8 mouse cellular contexts compared by ENCODE assay signal in the genomic region with DNA sequence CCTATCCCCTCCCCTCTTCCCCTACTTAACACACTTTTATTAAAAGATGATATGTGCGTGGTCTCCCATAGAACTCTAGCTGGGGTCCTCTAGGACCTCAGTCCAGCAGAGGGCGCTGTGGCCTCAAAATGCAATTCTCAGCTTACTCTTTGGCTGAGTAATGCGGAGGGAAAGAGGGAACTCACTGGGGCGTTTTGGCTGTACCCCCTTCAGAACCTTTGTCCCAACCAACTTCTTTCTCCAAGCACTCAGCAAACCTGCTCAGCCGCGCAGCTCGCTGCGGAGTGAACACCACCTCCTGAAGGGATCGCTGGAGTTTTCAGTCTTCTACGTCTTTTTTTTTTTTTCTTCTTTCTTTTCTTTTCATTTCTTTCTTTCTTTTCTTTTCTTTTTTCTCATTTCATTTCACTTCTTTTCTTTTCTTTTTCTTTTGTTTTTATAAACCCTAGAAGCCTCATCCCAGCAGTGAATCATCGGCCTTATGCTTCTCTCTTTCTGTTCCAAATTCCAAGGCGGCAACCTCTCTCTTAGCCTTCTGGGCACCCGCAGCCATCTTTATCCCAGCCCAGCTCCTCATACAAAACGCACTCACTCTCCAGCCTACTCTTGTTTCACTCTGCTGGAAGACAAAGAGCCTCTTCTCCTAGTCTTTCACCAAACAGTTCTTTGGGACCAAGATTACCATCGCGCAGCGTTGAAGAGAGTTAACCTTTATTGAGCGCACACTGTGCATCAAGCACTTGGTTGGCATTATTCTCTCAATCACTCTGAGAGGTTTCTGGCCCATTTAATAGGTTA. TPM values are rescaled to one million over a fixed set of nuclear protein-coding genes. Genes with fewer than 3 reads are reported as not detected.
DNase-seq lines count a peak whose midpoint lies in the region; ATAC-seq and TF ChIP-seq lines count a peak whose summit lies in the region.

No protein-coding gene starts in this region.

- H3K4me3 ChIP-seq in MEL (ENCODE audit: control insufficient read depth in 1 of 2, insufficient read depth in 1 of 2, low read depth in 2 of 2, low read length in 2 of 2): peak overlapping the region; percentile 51 to 59
- H3K4me3 ChIP-seq in forebrain, embryonic 16.5 days (replicated peaks; ENCODE audit: low read length): peak overlapping the region; percentile 38
- peak overlapping the region; percentile 50 for H3K4me3 ChIP-seq in lung, embryonic 16.5 days (ENCODE audit: low read length)

- no peaks in the 10 kb centered on the region; the same call in 1 of the 2 replicates for H3K79me2 ChIP-seq in MEL (ENCODE audit: control insufficient read depth, insufficient read depth, low read length, poor library complexity)

- peaks cover 5 to 12% of the 10 kb centered on the region in 2 experiments for H3K4me1 ChIP-seq in MEL (ENCODE audit: control insufficient read depth in 1 of 2, insufficient read depth in 2 of 2, low read length in 2 of 2)
- no peaks in the 10 kb centered on the region for H3K4me1 ChIP-seq in forebrain, embryonic 16.5 days (replicated peaks; ENCODE audit: control insufficient read depth, insufficient read depth, low read length)
- peaks cover 6% of the 10 kb centered on the region; the same call in 1 of the 2 replicates for H3K4me1 ChIP-seq in lung, embryonic 16.5 days (replicated peaks; ENCODE audit: control insufficient read depth, insufficient read depth, low read length)

- H3K36me3 ChIP-seq in MEL (ENCODE audit: control insufficient read depth in 1 of 2, insufficient read depth in 2 of 2, low read length in 2 of 2): peaks cover 0 to 11% of the 10 kb centered on the region in 2 experiments; a peak in 2 of 4 replicates
- H3K36me3 ChIP-seq in forebrain, embryonic 16.5 days (ENCODE audit: control insufficient read depth, insufficient read depth): no peaks in the 10 kb centered on the region
- no peaks in the 10 kb centered on the region for H3K36me3 ChIP-seq in lung, embryonic 16.5 days (ENCODE audit: control insufficient read depth, insufficient read depth, low read length)

- peak in 1 of 2 experiments; percentile 52; a peak in 2 of 4 replicates for TF ChIP-seq POLR2A in MEL (IDR thresholded peaks at IDR 0.05; ENCODE audit: control insufficient read depth in 1 of 2, insufficient read depth in 1 of 2, low read depth in 1 of 2, low read length in 2 of 2, poor library complexity in 1 of 2)

- no peaks in the 10 kb centered on the region for H3K9me3 ChIP-seq in MEL (replicated peaks; ENCODE audit: insufficient read depth, low read length)
- H3K9me3 ChIP-seq in forebrain, embryonic 16.5 days (ENCODE audit: control insufficient read depth, low read length): no peaks in the 10 kb centered on the region
- no peaks in the 10 kb centered on the region for H3K9me3 ChIP-seq in lung, embryonic 16.5 days (ENCODE audit: control insufficient read depth, low read length)

- peak; percentile 72 for ATAC-seq in forebrain, embryonic 16.5 days
- peak; percentile 88 for ATAC-seq in lung, embryonic 16.5 days (ENCODE audit: low read depth)

- DNase-seq in MEL (ENCODE audit: low read depth, low spot score): peak; percentile 96
- DNase-seq in cerebellum, adult 18-20 months: peak; percentile 85 to 88
- DNase-seq in heart, postnatal 36 days: peak; percentile 87 to 95
- peak; percentile 50 to 82 for DNase-seq in layer of hippocampus, adult 8-10 months (ENCODE audit: low spot score in 2 of 2)
- DNase-seq in ovary, adult 18-20 months (ENCODE audit: low spot score): peak; percentile 56
- DNase-seq in thymus, postnatal 0 days (ENCODE audit: low spot score): peak; percentile 82

- TF ChIP-seq EP300 in MEL (IDR thresholded peaks at IDR 0.05; ENCODE audit: low read depth in 1 of 2, low read length in 2 of 2): no peak

- intact Hi-C loops in heart, postnatal 36 days (cut with DNase I): loop anchor here (1.0 kb wide), 1 partner anchor 78 kb away; no protein-coding TSS in a partner anchor

- peak overlapping the region; percentile 76 for H3K9ac ChIP-seq in MEL (ENCODE audit: control insufficient read depth, low read depth, low read length, poor library complexity, severe bottlenecking)
- 0 out of 2 replicates have a peak overlapping the region, but pooled peaks have one; percentile 24 for H3K9ac ChIP-seq in forebrain, embryonic 16.5 days (replicated peaks; ENCODE audit: low read depth, low read length)
- H3K9ac ChIP-seq in lung, embryonic 16.5 days (ENCODE audit: low read length): peak overlapping the region; percentile 65

- 4% methylated on average over 18 of the region's 18 CpGs for WGBS in forebrain, embryonic 16.5 days
- WGBS in lung, embryonic 16.5 days: 13% methylated on average over 18 of the region's 18 CpGs

- H3K27me3 ChIP-seq in MEL (ENCODE audit: control insufficient read depth in 1 of 2, insufficient read depth in 2 of 2, low read length in 2 of 2): no peaks in the 10 kb centered on the region
- no peaks in the 10 kb centered on the region for H3K27me3 ChIP-seq in forebrain, embryonic 16.5 days (replicated peaks; ENCODE audit: control insufficient read depth, insufficient read depth, low read length)
- H3K27me3 ChIP-seq in lung, embryonic 16.5 days (ENCODE audit: control insufficient read depth, insufficient read depth, low read depth, low read length): no peaks in the 10 kb centered on the region

- peak overlapping the region; percentile 26; the same call in 1 of the 2 replicates for H3K27ac ChIP-seq in MEL (ENCODE audit: control insufficient read depth, low read depth, low read length)
- H3K27ac ChIP-seq in forebrain, embryonic 16.5 days (ENCODE audit: low read length): no peak overlapping the region
- H3K27ac ChIP-seq in lung, embryonic 16.5 days (ENCODE audit: low read length): peak overlapping the region; percentile 47

- peak; percentile 64 for TF ChIP-seq RAD21 in MEL (IDR thresholded peaks at IDR 0.05; ENCODE audit: low read depth, low read length)

- TF ChIP-seq CTCF in MEL (IDR thresholded peaks at IDR 0.05 in 2 of 3, conservative IDR thresholded peaks at IDR 0.05 in 1 of 3; ENCODE audit: control insufficient read depth in 1 of 3, insufficient read depth in 1 of 3, low read depth in 2 of 3, low read length in 3 of 3, poor library complexity in 1 of 3, severe bottlenecking in 1 of 3): peak; percentile 72 to 97 (median 91)

- H3K4me2 ChIP-seq in forebrain, embryonic 16.5 days (ENCODE audit: low read length): peak overlapping the region; percentile 60
- peak overlapping the region; percentile 66 for H3K4me2 ChIP-seq in lung, embryonic 16.5 days (ENCODE audit: low read depth, low read length)

TF ChIP-seq in MEL, 35 proteins besides CTCF, POLR2A, EP300 and RAD21 (continues in another document):
- TF ChIP-seq ZC3H11A (IDR thresholded peaks at IDR 0.05; ENCODE audit: low read depth, low read length) (peak; percentile 29; the same call in 1 of the 2 replicates), MYC (IDR thresholded peaks at IDR 0.05; ENCODE audit: low read depth, low read length) (0 out of 2 replicates have a peak, but pooled peaks have one; percentile 26), JUND (IDR thresholded peaks at IDR 0.05; ENCODE audit: low read depth, low read length) (no peak), TCF12 (IDR thresholded peaks at IDR 0.05; ENCODE audit: low read depth, low read length) (no peak), MAX (IDR thresholded peaks at IDR 0.05; ENCODE audit: low read length) (peak; percentile 49; the same call in 1 of the 2 replicates), TBP (IDR thresholded peaks at IDR 0.05; ENCODE audit: low read depth, low read length) (peak; percentile 92), MEF2A (IDR thresholded peaks at IDR 0.05; ENCODE audit: extremely low read depth, insufficient replicate concordance, low read depth, low read length, poor library complexity, severe bottlenecking) (no peak), RCOR1 (IDR thresholded peaks at IDR 0.05; ENCODE audit: low read depth, low read length) (no peak), MAZ (IDR thresholded peaks at IDR 0.05; ENCODE audit: low read depth, low read length) (no peak), SMC3 (IDR thresholded peaks at IDR 0.05; ENCODE audit: low read depth, low read length) (peak; percentile 72), ZNF384 (IDR thresholded peaks at IDR 0.05; ENCODE audit: low read depth, low read length) (peak; percentile 24; the same call in 1 of the 2 replicates), SIN3A (IDR thresholded peaks at IDR 0.05; ENCODE audit: low read length) (0 out of 2 replicates have a peak, but pooled peaks have one; percentile 5), HCFC1 (IDR thresholded peaks at IDR 0.05; ENCODE audit: low read depth, low read length) (0 out of 2 replicates have a peak, but pooled peaks have one; percentile 47)

RNA-seq across cellular contexts. Expression of gene Gm11627, which starts 6.2 kb away (rescaled TPM):
- total RNA-seq in MEL (2012; rRNA removed): 0.33 and 0.35 TPM in 2 replicates
- polyA plus RNA-seq in MEL (2012; ENCODE audit: insufficient read depth in 1 of 2, insufficient read length in 2 of 2, low read depth in 1 of 2, low replicate concordance in 2 of 2, missing spikeins in 1 of 2): under 1 TPM in 1 of 2 experiments, not detected in 1; 0.13 TPM
- 6.4 and 8.3 TPM in 2 replicates for polyA plus RNA-seq in forebrain, embryonic 16.5 days (2015; fragmentation: Nextera tagmentation; extraction: Ambion mirVana)
- total RNA-seq in heart, postnatal 36 days (2021): 1 to 10 TPM; 1.4 to 1.5 TPM
- 1 to 10 TPM in 3 of 4 experiments, under 1 TPM in 1; 0.93 to 2.8 (median 1.6) TPM for total RNA-seq in layer of hippocampus, adult 8-10 months (2022)
- 18.4 and 23.2 TPM in 2 replicates for polyA plus RNA-seq in lung, embryonic 16.5 days (2015; fragmentation: Nextera tagmentation; extraction: Ambion mirVana)
- 0.52 and 1.2 TPM in 2 replicates for polyA plus RNA-seq in thymus, postnatal 0 days (2015; fragmentation: Nextera tagmentation; extraction: Ambion mirVana)

RNA-seq across cellular contexts. Expression of gene Gpatch8, which starts 16.9 kb away (rescaled TPM):
- 17.9 and 20.3 TPM in 2 replicates for total RNA-seq in MEL (2012; rRNA removed)
- 10 to 100 TPM; 25.8 to 29.7 TPM for polyA plus RNA-seq in MEL (2012; ENCODE audit: insufficient read depth in 1 of 2, insufficient read length in 2 of 2, low read depth in 1 of 2, low replicate concordance in 2 of 2, missing spikeins in 1 of 2)
- 66.6 and 88.1 TPM in 2 replicates for polyA plus RNA-seq in forebrain, embryonic 16.5 days (2015; fragmentation: Nextera tagmentation; extraction: Ambion mirVana)
- total RNA-seq in heart, postnatal 36 days (2021): 10 to 100 TPM; 18.0 to 21.9 TPM
- 10 to 100 TPM; 49.2 to 66.6 (median 52.9) TPM for total RNA-seq in layer of hippocampus, adult 8-10 months (2022)
- polyA plus RNA-seq in lung, embryonic 16.5 days (2015; fragmentation: Nextera tagmentation; extraction: Ambion mirVana): 47.1 and 48.6 TPM in 2 replicates
- polyA plus RNA-seq in thymus, postnatal 0 days (2015; fragmentation: Nextera tagmentation; extraction: Ambion mirVana): 32.4 and 41.0 TPM in 2 replicates

RNA-seq across cellular contexts. Expression of gene Fzd2, which starts 31.1 kb away (rescaled TPM):
- total RNA-seq in MEL (2012; rRNA removed): not detected in 2 replicates
- polyA plus RNA-seq in MEL (2012; ENCODE audit: insufficient read depth in 1 of 2, insufficient read length in 2 of 2, low read depth in 1 of 2, low replicate concordance in 2 of 2, missing spikeins in 1 of 2): not detected
- polyA plus RNA-seq in forebrain, embryonic 16.5 days (2015; fragmentation: Nextera tagmentation; extraction: Ambion mirVana): 12.0 and 13.5 TPM in 2 replicates
- 1 to 10 TPM; 3.1 to 5.4 TPM for total RNA-seq in heart, postnatal 36 days (2021)
- total RNA-seq in layer of hippocampus, adult 8-10 months (2022): 1 to 10 TPM; 5.9 to 7.3 (median 6.1) TPM
- 25.9 and 27.8 TPM in 2 replicates for polyA plus RNA-seq in lung, embryonic 16.5 days (2015; fragmentation: Nextera tagmentation; extraction: Ambion mirVana)
- 3.9 and 4.3 TPM in 2 replicates for polyA plus RNA-seq in thymus, postnatal 0 days (2015; fragmentation: Nextera tagmentation; extraction: Ambion mirVana)

Comparison
In these comparisons a context has a peak if more than half of its experiments do, and no peak if none do; other contexts are left out.
1. H3K9ac ChIP-seq: peak in every context shown above with its lines; median percentile 76 in MEL; 65 in lung, embryonic 16.5 days; 24 in forebrain, embryonic 16.5 days.